Mouse (Mus musculus): ENCODE results near the gene Dennd1b. TPM values are rescaled to one million over a fixed set of nuclear protein-coding genes. Genes with fewer than 3 reads are reported as not detected.

The Dennd1b gene
- polyA plus RNA-seq, 1 experiment from 2014 or later: 13.1 TPM

GRCm38 (mm10) chr1:139153006-139153405 lies 189.8 kb downstream of the Dennd1b start:
- 85% methylated on average over 2 of the region's 2 CpGs for WGBS
- H3K9me3 ChIP-seq (ENCODE audit: control insufficient read depth, low read length): no peaks in the 10 kb centered on the region
- ATAC-seq (ENCODE audit: low FRiP score, low TSS enrichment): no peak
- no peak overlapping the region for H3K9ac ChIP-seq (ENCODE audit: low read depth, low read length)
- H3K4me2 ChIP-seq (replicated peaks; ENCODE audit: low read depth, low read length): no peak overlapping the region
- H3K4me1 ChIP-seq (ENCODE audit: control insufficient read depth, insufficient read depth, low read length): no peaks in the 10 kb centered on the region
- no peaks in the 10 kb centered on the region for H3K36me3 ChIP-seq (ENCODE audit: control insufficient read depth, insufficient read depth, low read length)
- H3K4me3 ChIP-seq (ENCODE audit: low read length): no peak overlapping the region
- no peak overlapping the region for H3K27ac ChIP-seq (ENCODE audit: low read depth, low read length)
- no peaks in the 10 kb centered on the region for H3K27me3 ChIP-seq (ENCODE audit: control insufficient read depth, insufficient read depth, low read length)

DNA sequence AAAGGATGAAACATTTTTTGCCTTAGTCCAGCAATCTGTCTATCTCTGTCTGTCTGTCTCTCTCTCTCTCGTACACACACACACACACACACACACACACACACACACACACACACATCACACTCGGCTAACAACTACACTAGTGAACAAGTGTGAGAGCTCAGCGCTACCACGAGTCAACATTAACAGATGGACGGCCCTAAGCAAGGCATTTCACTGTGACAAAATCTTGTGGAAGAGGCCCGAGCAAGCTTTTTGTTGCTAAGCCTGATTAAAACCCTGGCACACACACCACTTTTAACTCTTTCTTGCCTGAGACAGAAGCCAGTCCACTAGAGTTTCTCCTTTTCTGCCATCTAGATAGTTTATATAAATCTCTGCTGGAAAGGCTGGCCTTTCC lies 190.3 kb downstream of the Dennd1b start:
- Histone ChIP-seq H3K9me3 (ENCODE audit: control insufficient read depth, low read length) (no peaks in the 10 kb centered on the region), H3K36me3 (ENCODE audit: control insufficient read depth, insufficient read depth, low read length) (no peaks in the 10 kb centered on the region)
- WGBS: 67% methylated on average over 6 of the region's 6 CpGs

GRCm38 (mm10) chr1:139156397-139156796 lies 193.2 kb downstream of the Dennd1b start:
- Histone ChIP-seq H3K36me3 (ENCODE audit: control insufficient read depth, insufficient read depth, low read length) (no peaks in the 10 kb centered on the region), H3K27ac (ENCODE audit: low read depth, low read length) (no peak overlapping the region), H3K4me1 (ENCODE audit: control insufficient read depth, insufficient read depth, low read length) (no peaks in the 10 kb centered on the region), H3K4me2 (replicated peaks; ENCODE audit: low read depth, low read length) (no peak overlapping the region), H3K27me3 (ENCODE audit: control insufficient read depth, insufficient read depth, low read length) (no peaks in the 10 kb centered on the region), H3K9me3 (ENCODE audit: control insufficient read depth, low read length) (no peaks in the 10 kb centered on the region), H3K9ac (ENCODE audit: low read depth, low read length) (no peak overlapping the region), H3K4me3 (ENCODE audit: low read length) (no peak overlapping the region)
- ATAC-seq (ENCODE audit: low FRiP score, low TSS enrichment): no peak
- whole genome bisulfite sequencing: 25% methylated on average over 3 of the region's 3 CpGs

More for the DNA sequence above, 190.3 kb downstream of the Dennd1b start:
- Histone ChIP-seq H3K4me3 (ENCODE audit: low read length) (no peak overlapping the region), H3K4me2 (replicated peaks; ENCODE audit: low read depth, low read length) (no peak overlapping the region), H3K27me3 (ENCODE audit: control insufficient read depth, insufficient read depth, low read length) (no peaks in the 10 kb centered on the region), H3K4me1 (ENCODE audit: control insufficient read depth, insufficient read depth, low read length) (no peaks in the 10 kb centered on the region), H3K9ac (ENCODE audit: low read depth, low read length) (no peak overlapping the region), H3K27ac (ENCODE audit: low read depth, low read length) (no peak overlapping the region)
- ATAC-seq (ENCODE audit: low FRiP score, low TSS enrichment): no peak

GRCm38 (mm10) chr1:139161619-139162018 lies 198.4 kb downstream of the Dennd1b start:
- no peak overlapping the region for H3K27ac ChIP-seq (ENCODE audit: low read depth, low read length)
- WGBS: 58% methylated on average over 3 of the region's 3 CpGs
- H3K9me3 ChIP-seq (ENCODE audit: control insufficient read depth, low read length): no peaks in the 10 kb centered on the region
- no peaks in the 10 kb centered on the region for H3K27me3 ChIP-seq (ENCODE audit: control insufficient read depth, insufficient read depth, low read length)
- H3K4me2 ChIP-seq (replicated peaks; ENCODE audit: low read depth, low read length): no peak overlapping the region
- H3K9ac ChIP-seq (ENCODE audit: low read depth, low read length): no peak overlapping the region
- no peak; the same call in 1 of the 2 replicates for ATAC-seq (ENCODE audit: low FRiP score, low TSS enrichment)
- no peaks in the 10 kb centered on the region for H3K4me1 ChIP-seq (ENCODE audit: control insufficient read depth, insufficient read depth, low read length)
- H3K36me3 ChIP-seq (ENCODE audit: control insufficient read depth, insufficient read depth, low read length): no peaks in the 10 kb centered on the region
- no peak overlapping the region for H3K4me3 ChIP-seq (ENCODE audit: low read length)

DNA sequence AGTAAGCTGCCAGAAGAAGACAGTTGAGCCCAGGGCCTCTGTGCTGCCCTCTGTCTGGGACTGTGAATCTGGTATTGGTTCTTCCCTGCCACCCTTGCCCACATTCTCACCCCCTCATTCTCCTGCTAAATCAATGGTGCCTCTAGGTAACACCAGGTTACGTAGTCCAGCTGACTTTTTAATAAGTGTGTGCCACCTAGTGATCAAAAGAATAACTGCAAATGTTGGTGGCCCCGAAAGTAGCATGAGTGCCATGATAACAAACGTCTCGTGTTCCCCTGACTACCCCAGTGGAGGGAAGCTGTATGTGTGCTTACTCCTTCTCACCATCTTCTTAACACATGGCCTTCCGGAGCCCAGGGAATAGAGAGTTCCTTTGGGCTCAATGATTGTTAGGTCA lies 199.6 kb downstream of the Dennd1b start:
- H3K27me3 ChIP-seq (ENCODE audit: control insufficient read depth, insufficient read depth, low read length): no peaks in the 10 kb centered on the region
- no peaks in the 10 kb centered on the region for H3K36me3 ChIP-seq (ENCODE audit: control insufficient read depth, insufficient read depth, low read length)
- H3K4me2 ChIP-seq (replicated peaks; ENCODE audit: low read depth, low read length): no peak overlapping the region
- H3K9me3 ChIP-seq (ENCODE audit: control insufficient read depth, low read length): no peaks in the 10 kb centered on the region
- no peak overlapping the region for H3K27ac ChIP-seq (ENCODE audit: low read depth, low read length)
- no peak overlapping the region for H3K4me3 ChIP-seq (ENCODE audit: low read length)
- 38% methylated on average over 5 of the region's 5 CpGs for WGBS
- no peaks in the 10 kb centered on the region for H3K4me1 ChIP-seq (ENCODE audit: control insufficient read depth, insufficient read depth, low read length)
- ATAC-seq (ENCODE audit: low FRiP score, low TSS enrichment): 0 out of 2 replicates have a peak, but pooled peaks have one; percentile 13
- no peak overlapping the region for H3K9ac ChIP-seq (ENCODE audit: low read depth, low read length)

DNA sequence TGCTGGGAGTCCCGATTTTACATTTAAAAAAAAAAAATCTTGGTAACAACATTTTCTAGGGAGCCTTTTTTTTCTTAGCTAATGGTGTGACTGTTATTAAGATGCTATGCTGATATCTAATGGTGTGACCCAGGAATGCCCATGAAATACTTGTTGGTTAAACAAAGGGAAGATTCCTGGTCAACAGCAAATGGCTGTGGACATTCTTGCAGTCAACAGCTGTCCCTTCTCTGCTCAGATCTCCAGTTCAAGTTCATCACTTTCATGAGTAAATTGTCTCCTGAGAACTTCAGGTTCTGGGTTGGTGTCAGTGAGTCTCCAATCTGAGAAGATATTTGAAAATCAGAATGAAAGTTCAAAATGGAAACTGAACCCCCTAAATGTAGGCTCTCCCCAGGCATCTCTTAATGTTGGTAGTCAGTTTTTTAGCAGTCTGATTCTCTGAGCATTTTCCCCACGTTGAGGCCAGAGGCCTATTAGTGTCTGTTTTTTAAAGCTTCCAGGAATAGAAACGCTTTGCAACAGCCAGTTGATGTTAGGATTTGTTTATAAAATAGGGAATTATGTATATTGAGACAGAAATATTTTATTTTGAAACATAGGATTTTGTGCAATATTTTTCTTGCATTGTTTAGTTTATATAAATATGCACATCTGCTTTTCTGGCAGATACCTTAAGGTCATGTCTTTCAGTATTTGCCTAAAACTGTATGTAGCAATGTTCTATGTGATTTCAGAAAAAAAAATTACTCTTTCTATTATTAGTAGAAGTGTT lies 211.0 kb downstream of the Dennd1b start:
- WGBS: 83% methylated on average over 3 of the region's 3 CpGs
- Histone ChIP-seq H3K4me3 (ENCODE audit: low read length) (no peak overlapping the region), H3K9ac (ENCODE audit: low read depth, low read length) (no peak overlapping the region), H3K36me3 (ENCODE audit: control insufficient read depth, insufficient read depth, low read length) (peaks cover 2% of the 10 kb centered on the region; the same call in 1 of the 2 replicates), H3K27me3 (ENCODE audit: control insufficient read depth, insufficient read depth, low read length) (no peaks in the 10 kb centered on the region), H3K9me3 (ENCODE audit: control insufficient read depth, low read length) (no peaks in the 10 kb centered on the region), H3K4me2 (replicated peaks; ENCODE audit: low read depth, low read length) (no peak overlapping the region), H3K27ac (ENCODE audit: low read depth, low read length) (no peak overlapping the region), H3K4me1 (ENCODE audit: control insufficient read depth, insufficient read depth, low read length) (no peaks in the 10 kb centered on the region)
- ATAC-seq (ENCODE audit: low FRiP score, low TSS enrichment): no peak

DNA sequence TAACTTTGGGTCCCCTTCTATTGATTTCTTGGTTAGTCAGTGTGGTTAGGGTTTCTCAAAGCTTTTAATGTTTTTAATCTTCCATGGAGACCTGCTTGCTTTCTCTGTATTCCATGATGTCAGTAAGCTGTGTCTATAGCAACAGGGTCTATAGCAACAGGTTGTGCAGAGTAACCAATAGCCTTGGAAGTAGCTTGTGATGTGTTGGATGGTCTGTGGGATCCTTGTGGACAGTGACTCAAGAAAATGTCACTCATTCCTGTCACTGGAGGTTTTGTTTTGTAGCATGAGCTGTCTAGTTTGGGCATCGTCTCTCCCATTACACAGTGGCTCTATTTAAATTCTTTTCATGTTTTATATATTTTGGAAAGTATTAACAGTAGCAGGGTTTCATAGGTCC lies 216.5 kb downstream of the Dennd1b start:
- Histone ChIP-seq H3K27me3 (ENCODE audit: control insufficient read depth, insufficient read depth, low read length) (no peaks in the 10 kb centered on the region), H3K27ac (ENCODE audit: low read depth, low read length) (no peak overlapping the region), H3K4me2 (replicated peaks; ENCODE audit: low read depth, low read length) (no peak overlapping the region), H3K4me3 (ENCODE audit: low read length) (no peak overlapping the region), H3K9ac (ENCODE audit: low read depth, low read length) (no peak overlapping the region), H3K36me3 (ENCODE audit: control insufficient read depth, insufficient read depth, low read length) (no peaks in the 10 kb centered on the region), H3K4me1 (ENCODE audit: control insufficient read depth, insufficient read depth, low read length) (no peaks in the 10 kb centered on the region), H3K9me3 (ENCODE audit: control insufficient read depth, low read length) (no peaks in the 10 kb centered on the region)
- WGBS: 91% methylated on average over 1 of the region's 1 CpGs
- no peak for ATAC-seq (ENCODE audit: low FRiP score, low TSS enrichment)

GRCm38 (mm10) chr1:139180481-139181149 lies 217.4 kb downstream of the Dennd1b start:
- Histone ChIP-seq H3K4me1 (ENCODE audit: control insufficient read depth, insufficient read depth, low read length) (no peaks in the 10 kb centered on the region), H3K9ac (ENCODE audit: low read depth, low read length) (no peak overlapping the region), H3K27ac (ENCODE audit: low read depth, low read length) (no peak overlapping the region), H3K27me3 (ENCODE audit: control insufficient read depth, insufficient read depth, low read length) (no peaks in the 10 kb centered on the region), H3K9me3 (ENCODE audit: control insufficient read depth, low read length) (no peaks in the 10 kb centered on the region), H3K36me3 (ENCODE audit: control insufficient read depth, insufficient read depth, low read length) (no peaks in the 10 kb centered on the region), H3K4me2 (replicated peaks; ENCODE audit: low read depth, low read length) (no peak overlapping the region), H3K4me3 (ENCODE audit: low read length) (no peak overlapping the region)
- WGBS: 84% methylated on average over 6 of the region's 6 CpGs
- no peak for ATAC-seq (ENCODE audit: low FRiP score, low TSS enrichment)

GRCm38 (mm10) chr1:139192635-139193034 lies 229.4 kb downstream of the Dennd1b start:
- H3K4me1 ChIP-seq (ENCODE audit: control insufficient read depth, insufficient read depth, low read length): no peaks in the 10 kb centered on the region
- H3K9me3 ChIP-seq (ENCODE audit: control insufficient read depth, low read length): no peaks in the 10 kb centered on the region
- H3K36me3 ChIP-seq (ENCODE audit: control insufficient read depth, insufficient read depth, low read length): no peaks in the 10 kb centered on the region
- no peaks in the 10 kb centered on the region for H3K27me3 ChIP-seq (ENCODE audit: control insufficient read depth, insufficient read depth, low read length)
- H3K9ac ChIP-seq (ENCODE audit: low read depth, low read length): no peak overlapping the region
- no peak overlapping the region for H3K4me2 ChIP-seq (replicated peaks; ENCODE audit: low read depth, low read length)
- no peak overlapping the region for H3K27ac ChIP-seq (ENCODE audit: low read depth, low read length)
- 88% methylated on average over 3 of the region's 3 CpGs for WGBS
- H3K4me3 ChIP-seq (ENCODE audit: low read length): no peak overlapping the region
- no peak for ATAC-seq (ENCODE audit: low FRiP score, low TSS enrichment)

Measured in kidney, embryonic 14.5 days (tissue).